Mouse (Mus musculus) adrenal gland, adult 8-10 months (tissue): ENCODE results near the gene Pard3. TPM values are rescaled to one million over a fixed set of nuclear protein-coding genes. Genes with fewer than 3 reads are reported as not detected.

Experiments
- DNase-seq: peaks from one replicate; pipeline ENCODE4 v3.0.0; 2022
- total RNA-seq, 4 experiments: library from RNA; stranded (reverse); gene quantifications; 2 replicates each; pipeline ENCODE4 v1.2.4; 2022

Gene Pard3
- total RNA-seq, 4 experiments from 2014 or later: 43.6 to 52.4 (median 45.8) TPM

GRCm38 (mm10) chr8:127439392-127440160, 375.9 kb downstream of the Pard3 start:
- DNase-seq: no peak

- DNase-seq: no peak
These were observed 376.6 kb downstream of the Pard3 start for GRCm38 (mm10) chr8:127440161-127440833.

- DNase-seq: peak; percentile 10
These were observed 377.3 kb downstream of the Pard3 start for GRCm38 (mm10) chr8:127440834-127441485.

GRCm38 (mm10) chr8:127447401-127447800, 383.7 kb downstream of the Pard3 start:
- DNase-seq: no peak

GRCm38 (mm10) chr8:127449066-127449840, 385.6 kb downstream of the Pard3 start:
- no peak for DNase-seq

- no peak for DNase-seq
These were observed 387.4 kb downstream of the Pard3 start for GRCm38 (mm10) chr8:127450954-127451668.

GRCm38 (mm10) chr8:127452364-127452763, 388.7 kb downstream of the Pard3 start:
- DNase-seq: no peak

GRCm38 (mm10) chr8:127457901-127458300, 394.2 kb downstream of the Pard3 start:
- DNase-seq: no peak

GRCm38 (mm10) chr8:127461173-127461572, 397.5 kb downstream of the Pard3 start:
- DNase-seq: no peak

GRCm38 (mm10) chr8:127462378-127462935, 398.8 kb downstream of the Pard3 start:
- no peak for DNase-seq

- no peak for DNase-seq
These were observed 400.6 kb downstream of the Pard3 start for GRCm38 (mm10) chr8:127464300-127464699.

- DNase-seq: no peak
These were observed 408.5 kb downstream of the Pard3 start for GRCm38 (mm10) chr8:127472204-127472603.

GRCm38 (mm10) chr8:127480003-127480402, 416.3 kb downstream of the Pard3 start:
- DNase-seq: no peak

- no peak for DNase-seq
These were observed 421.9 kb downstream of the Pard3 start for GRCm38 (mm10) chr8:127485618-127486017.

- no peak for DNase-seq
These were observed 428.3 kb downstream of the Pard3 start for GRCm38 (mm10) chr8:127491963-127492362.

GRCm38 (mm10) chr8:127495226-127495780, 431.6 kb downstream of the Pard3 start:
- no peak for DNase-seq

GRCm38 (mm10) chr8:127498997-127499719, 435.5 kb downstream of the Pard3 start:
- DNase-seq: no peak

- no peak for DNase-seq
These were observed 436.0 kb downstream of the Pard3 start for GRCm38 (mm10) chr8:127499720-127500114.

- no peak for DNase-seq
These were observed 436.5 kb downstream of the Pard3 start for GRCm38 (mm10) chr8:127500206-127500605.

GRCm38 (mm10) chr8:127501756-127502155, 438.1 kb downstream of the Pard3 start:
- DNase-seq: no peak

GRCm38 (mm10) chr8:127505286-127505685, 441.6 kb downstream of the Pard3 start:
- DNase-seq: no peak
